Mouse (Mus musculus): ENCODE measurements around the gene Tra2b. TPM values are rescaled to one million over a fixed set of nuclear protein-coding genes. Genes with fewer than 3 reads are reported as not detected.
"Not testable (repeated sequence)": the region's sequence is repeated elsewhere in the genome, so short reads cannot be mapped to it uniquely, and the experiment has no call there.

Tra2b gene
- polyA plus RNA-seq, 1 experiment: 128 TPM

DNA sequence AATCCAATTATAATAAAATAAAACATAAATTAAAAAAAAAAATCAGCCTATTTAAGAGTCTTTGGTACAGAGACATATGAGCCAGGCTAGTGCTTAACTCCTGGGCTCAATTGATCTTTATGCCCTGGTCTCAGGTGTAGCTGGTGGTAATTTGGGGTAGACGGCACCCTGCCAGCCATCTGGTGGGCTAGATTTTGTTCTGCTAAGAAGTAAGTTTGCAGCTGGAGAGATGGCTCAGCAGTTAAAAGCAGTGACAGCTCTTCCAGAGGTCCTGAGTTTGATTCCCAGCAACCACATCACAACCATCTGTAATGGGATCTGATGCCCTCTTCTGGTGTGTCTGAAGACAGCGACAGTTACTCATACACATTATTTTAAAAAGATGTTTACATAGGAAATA is 25.8 kb downstream of the Tra2b start:
- Histone ChIP-seq H3K27ac (ENCODE audit: control insufficient read depth, insufficient read depth, low read depth, low read length, poor library complexity) (no peak overlapping the region), H3K4me3 (replicated peaks; ENCODE audit: control insufficient read depth, low read depth, low read length) (no peak overlapping the region), H3K4me1 (ENCODE audit: control insufficient read depth, insufficient read depth, low read length) (no peaks in the 10 kb centered on the region)
- 83% methylated on average over 2 of the region's 2 CpGs for WGBS
- TF ChIP-seq POLR2A (IDR thresholded peaks at IDR 0.05; ENCODE audit: borderline replicate concordance, control insufficient read depth, low read depth, low read length) (no peak), CTCF (IDR thresholded peaks at IDR 0.05; ENCODE audit: control insufficient read depth, insufficient read depth, low read length) (no peak)

DNA sequence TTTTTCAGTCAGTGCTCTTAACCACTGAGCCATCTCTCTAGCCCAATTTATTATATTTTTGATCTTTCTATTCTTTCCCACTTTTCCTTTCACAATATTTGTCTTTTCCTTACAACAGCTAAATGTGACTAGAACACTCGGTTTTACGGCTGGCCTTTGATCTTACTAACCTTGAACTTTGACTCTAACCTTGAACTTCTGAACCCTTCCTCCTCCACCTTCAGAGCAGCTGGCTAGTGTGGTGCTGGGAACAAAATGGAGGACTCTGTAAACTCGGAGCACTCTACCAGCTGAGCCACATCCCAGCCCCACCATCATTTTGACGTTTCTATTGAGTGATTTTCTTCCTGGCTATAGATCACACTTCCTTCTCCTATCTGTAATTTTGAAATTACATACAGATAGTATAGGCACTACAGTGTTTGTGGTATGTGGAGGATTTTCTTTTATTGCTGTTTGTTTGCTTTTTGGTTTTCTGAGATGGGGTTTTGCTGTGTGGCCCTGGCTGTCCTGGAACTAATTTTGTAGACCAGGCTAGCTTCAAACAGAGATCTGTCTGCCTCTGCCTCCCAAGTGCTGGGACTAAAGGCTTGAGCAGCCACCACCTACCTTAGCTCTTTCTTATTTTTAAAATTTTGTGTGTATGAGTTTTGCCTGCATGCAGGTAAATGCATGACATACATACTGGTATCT is 26.7 kb downstream of the Tra2b start:
- 65% methylated on average over 4 of the region's 4 CpGs for WGBS
- H3K27ac ChIP-seq (ENCODE audit: control insufficient read depth, insufficient read depth, low read depth, low read length, poor library complexity): no peak overlapping the region
- H3K4me1 ChIP-seq (ENCODE audit: control insufficient read depth, insufficient read depth, low read length): no peaks in the 10 kb centered on the region
- H3K4me3 ChIP-seq (replicated peaks; ENCODE audit: control insufficient read depth, low read depth, low read length): no peak overlapping the region
- TF ChIP-seq CTCF (IDR thresholded peaks at IDR 0.05; ENCODE audit: control insufficient read depth, insufficient read depth, low read length) (no peak), POLR2A (IDR thresholded peaks at IDR 0.05; ENCODE audit: borderline replicate concordance, control insufficient read depth, low read depth, low read length) (no peak)

DNA sequence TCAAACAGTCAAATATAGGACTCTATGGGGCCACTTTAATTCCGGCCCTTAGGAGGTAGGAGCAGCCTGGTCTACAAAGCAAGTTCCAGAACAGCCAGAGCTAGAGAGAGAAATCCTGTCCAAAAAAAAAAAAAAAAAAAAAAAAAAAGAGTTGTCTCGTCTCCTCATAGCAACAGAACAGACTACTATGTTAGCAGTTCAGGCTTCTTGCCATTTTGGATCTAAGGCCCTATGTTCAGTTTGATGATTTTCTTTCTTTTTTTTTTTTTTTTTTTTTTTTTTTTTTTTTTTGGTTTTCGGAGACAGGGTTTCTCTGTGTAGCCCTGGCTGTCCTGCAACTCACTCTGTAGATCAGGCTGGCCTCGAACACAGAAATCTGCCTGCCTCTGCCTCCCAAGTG is 27.4 kb downstream of the Tra2b start:
- 86% methylated on average over 4 of the region's 4 CpGs for WGBS
- H3K27ac ChIP-seq (ENCODE audit: control insufficient read depth, insufficient read depth, low read depth, low read length, poor library complexity); H3K4me1 ChIP-seq (ENCODE audit: control insufficient read depth, insufficient read depth, low read length); H3K4me3 ChIP-seq (replicated peaks; ENCODE audit: control insufficient read depth, low read depth, low read length): not testable (repeated sequence)

DNA sequence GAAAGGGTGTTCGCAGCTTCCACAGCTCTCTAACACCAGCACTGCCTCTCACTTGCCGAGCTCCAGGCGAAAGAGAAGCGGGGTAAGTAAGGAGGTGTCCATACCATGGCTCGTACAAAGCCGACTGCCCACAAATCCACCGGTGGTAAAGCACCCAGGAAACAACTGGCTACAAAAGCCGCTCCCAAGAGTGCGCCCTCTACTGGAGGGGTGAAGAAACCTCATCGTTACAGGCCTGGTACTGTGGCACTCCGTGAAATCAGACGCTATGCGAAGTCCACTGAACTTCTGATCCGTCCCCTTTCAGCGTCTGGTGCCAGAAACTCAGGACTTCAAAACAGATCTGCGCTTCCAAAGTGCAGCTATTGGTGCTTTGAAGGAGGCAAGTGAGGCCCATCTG is 29.0 kb downstream of the Tra2b start:
- Histone ChIP-seq H3K4me1 (ENCODE audit: control insufficient read depth, insufficient read depth, low read length) (no peaks in the 10 kb centered on the region), H3K27ac (ENCODE audit: control insufficient read depth, insufficient read depth, low read depth, low read length, poor library complexity) (no peak overlapping the region), H3K4me3 (replicated peaks; ENCODE audit: control insufficient read depth, low read depth, low read length) (no peak overlapping the region)
- TF ChIP-seq CTCF (IDR thresholded peaks at IDR 0.05; ENCODE audit: control insufficient read depth, insufficient read depth, low read length) (peak; percentile 29; the same call in 1 of the 2 replicates), POLR2A (IDR thresholded peaks at IDR 0.05; ENCODE audit: borderline replicate concordance, control insufficient read depth, low read depth, low read length) (no peak)
- 89% methylated on average over 16 of the region's 16 CpGs for WGBS

DNA sequence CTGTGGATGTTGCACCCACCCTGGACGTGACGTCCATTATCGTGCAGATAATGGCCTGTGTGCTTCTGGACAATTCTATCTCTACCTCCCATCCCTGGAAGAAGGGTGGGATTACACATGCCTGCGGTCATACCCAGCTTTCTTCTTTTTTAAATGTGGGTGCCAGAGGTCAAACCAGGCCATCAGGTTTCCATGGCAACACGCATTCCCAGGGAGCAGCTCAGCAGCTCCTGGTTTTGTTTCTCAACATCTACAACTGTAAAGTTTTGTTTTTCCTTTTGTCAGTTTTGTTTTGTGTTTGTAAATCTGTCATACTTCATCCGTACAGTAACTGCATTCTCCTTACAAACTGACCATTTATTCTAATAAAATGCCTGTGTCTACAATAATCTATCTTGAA is 31.3 kb downstream of the Tra2b start:
- H3K4me1 ChIP-seq (ENCODE audit: control insufficient read depth, insufficient read depth, low read length): no peaks in the 10 kb centered on the region
- 92% methylated on average over 6 of the region's 6 CpGs for WGBS
- no peak overlapping the region for H3K27ac ChIP-seq (ENCODE audit: control insufficient read depth, insufficient read depth, low read depth, low read length, poor library complexity)
- H3K4me3 ChIP-seq (replicated peaks; ENCODE audit: control insufficient read depth, low read depth, low read length): no peak overlapping the region
- TF ChIP-seq POLR2A (IDR thresholded peaks at IDR 0.05; ENCODE audit: borderline replicate concordance, control insufficient read depth, low read depth, low read length) (no peak), CTCF (IDR thresholded peaks at IDR 0.05; ENCODE audit: control insufficient read depth, insufficient read depth, low read length) (no peak)

DNA sequence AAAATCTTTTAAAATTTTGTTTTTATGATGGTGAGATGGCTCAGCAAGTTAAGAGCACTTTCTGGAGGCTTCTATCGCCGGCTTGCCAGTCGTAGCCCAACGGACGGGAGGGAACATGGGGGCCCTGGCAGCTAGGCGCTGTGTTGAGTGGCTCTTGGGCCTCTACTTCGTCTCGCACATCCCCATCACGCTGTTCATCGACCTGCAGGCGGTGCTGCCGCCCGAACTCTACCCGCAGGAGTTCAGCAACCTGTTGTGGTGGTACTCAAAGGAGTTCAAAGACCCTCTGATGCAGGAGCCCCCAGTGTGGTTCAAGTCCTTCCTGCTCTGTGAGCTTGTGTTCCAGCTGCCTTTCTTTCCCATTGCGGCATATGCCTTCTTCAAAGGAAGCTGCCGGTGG is 35.5 kb downstream of the Tra2b start:
- not testable (repeated sequence) for H3K4me1 ChIP-seq (ENCODE audit: control insufficient read depth, insufficient read depth, low read length); H3K4me3 ChIP-seq (replicated peaks; ENCODE audit: control insufficient read depth, low read depth, low read length); H3K27ac ChIP-seq (ENCODE audit: control insufficient read depth, insufficient read depth, low read depth, low read length, poor library complexity)
- 91% methylated on average over 16 of the region's 16 CpGs for WGBS

DNA sequence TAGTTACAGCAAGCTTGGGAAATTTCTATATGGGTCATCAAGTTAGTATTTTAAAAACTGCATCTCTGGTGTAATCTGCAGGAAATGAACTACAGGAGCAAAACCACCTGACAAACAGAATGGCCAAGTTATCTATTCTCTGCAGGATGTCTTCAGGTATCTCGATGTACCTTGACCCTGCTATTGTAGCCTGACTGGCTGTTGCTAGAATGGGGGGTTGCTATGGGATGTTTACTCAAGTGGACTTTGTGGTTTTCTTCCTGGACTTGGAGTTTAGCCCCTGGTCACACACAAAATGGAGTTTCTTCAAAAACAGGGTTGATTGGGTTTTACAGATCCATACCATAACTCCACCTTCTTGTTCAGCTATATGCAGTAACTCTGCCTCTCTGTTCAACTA is 62.3 kb downstream of the Tra2b start:
- Histone ChIP-seq H3K4me3 (replicated peaks; ENCODE audit: control insufficient read depth, low read depth, low read length) (no peak overlapping the region), H3K27ac (ENCODE audit: control insufficient read depth, insufficient read depth, low read depth, low read length, poor library complexity) (no peak overlapping the region), H3K4me1 (ENCODE audit: control insufficient read depth, insufficient read depth, low read length) (no peaks in the 10 kb centered on the region)
- TF ChIP-seq CTCF (IDR thresholded peaks at IDR 0.05; ENCODE audit: control insufficient read depth, insufficient read depth, low read length) (no peak), POLR2A (IDR thresholded peaks at IDR 0.05; ENCODE audit: borderline replicate concordance, control insufficient read depth, low read depth, low read length) (no peak)
- WGBS: 84% methylated on average over 1 of the region's 1 CpGs

DNA sequence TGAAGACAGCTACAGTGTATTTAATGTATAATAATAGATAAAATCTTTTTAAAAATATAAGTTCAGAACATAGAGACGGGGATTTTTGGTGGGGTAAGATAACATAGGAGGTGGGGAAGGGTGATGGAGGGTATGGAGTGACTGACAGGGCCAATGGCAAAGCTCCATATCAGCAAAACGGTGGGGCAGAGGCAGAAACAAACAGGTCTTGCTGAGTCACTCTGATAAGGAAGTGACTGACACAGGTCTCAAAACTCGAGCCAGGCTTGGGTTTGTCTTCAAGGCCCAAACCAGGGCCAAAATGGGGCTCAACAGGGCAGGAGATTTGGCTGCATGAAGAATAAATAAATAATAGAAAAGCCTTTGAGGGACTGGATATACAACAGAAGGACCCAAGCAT is 63.9 kb downstream of the Tra2b start:
- no peak overlapping the region for H3K4me3 ChIP-seq (replicated peaks; ENCODE audit: control insufficient read depth, low read depth, low read length)
- no peak overlapping the region for H3K27ac ChIP-seq (ENCODE audit: control insufficient read depth, insufficient read depth, low read depth, low read length, poor library complexity)
- WGBS: 40% methylated on average over 3 of the region's 3 CpGs
- H3K4me1 ChIP-seq (ENCODE audit: control insufficient read depth, insufficient read depth, low read length): no peaks in the 10 kb centered on the region
- TF ChIP-seq CTCF (IDR thresholded peaks at IDR 0.05; ENCODE audit: control insufficient read depth, insufficient read depth, low read length) (no peak), POLR2A (IDR thresholded peaks at IDR 0.05; ENCODE audit: borderline replicate concordance, control insufficient read depth, low read depth, low read length) (no peak)

DNA sequence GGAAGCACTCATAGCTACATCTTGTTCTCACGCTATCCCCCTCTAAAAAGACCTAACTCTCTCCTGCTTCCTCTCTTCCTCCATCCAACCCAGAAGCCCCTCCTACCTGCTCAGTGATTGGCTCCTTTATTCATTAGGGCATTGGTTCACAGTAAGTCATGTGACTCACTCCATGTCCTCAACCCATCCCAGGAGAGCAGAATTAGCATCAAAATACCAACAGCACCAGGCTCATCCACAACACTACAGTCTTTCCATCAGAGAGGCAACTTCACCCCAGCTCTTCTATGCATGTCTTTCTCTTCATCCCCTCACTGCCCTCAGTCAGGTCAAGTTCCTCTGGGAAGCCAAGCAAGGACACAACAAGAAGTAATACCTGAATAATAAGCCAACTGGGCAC is 65.3 kb downstream of the Tra2b start:
- 89% methylated on average over 1 of the region's 1 CpGs for WGBS
- Histone ChIP-seq H3K4me1 (ENCODE audit: control insufficient read depth, insufficient read depth, low read length) (no peaks in the 10 kb centered on the region), H3K4me3 (replicated peaks; ENCODE audit: control insufficient read depth, low read depth, low read length) (no peak overlapping the region), H3K27ac (ENCODE audit: control insufficient read depth, insufficient read depth, low read depth, low read length, poor library complexity) (no peak overlapping the region)
- no peak for TF ChIP-seq POLR2A (IDR thresholded peaks at IDR 0.05; ENCODE audit: borderline replicate concordance, control insufficient read depth, low read depth, low read length)
- no peak for TF ChIP-seq CTCF (IDR thresholded peaks at IDR 0.05; ENCODE audit: control insufficient read depth, insufficient read depth, low read length)

Other genes starting within 250 kb of the Tra2b start
- gene Igf2bp2, start 102.7 kb downstream of the Tra2b start, polyA plus RNA-seq (2011; ENCODE audit: insufficient read depth, insufficient read length, low replicate concordance, missing spikeins): 0.74 and 3.0 TPM in 2 replicates
- 2.3 and 18.0 TPM in 2 replicates for gene Etv5, start 173.7 kb upstream of the Tra2b start, polyA plus RNA-seq (2011; ENCODE audit: insufficient read depth, insufficient read length, low replicate concordance, missing spikeins)

Data from bone marrow, adult 2 months (tissue).